Mouse (Mus musculus) kidney, embryonic 14.5 days (tissue): ENCODE data around the gene Gm5485. TPM values are rescaled to one million over a fixed set of nuclear protein-coding genes. Genes with fewer than 3 reads are reported as not detected.

Experiments used
- ATAC-seq: fragments of 200-750 bp; cut with Nextera tagmentation; 2 replicates; pipeline ENCODE4 v1.8.0; 2017; ENCODE audit warnings: moderate number of reproducible peaks, mild to moderate bottlenecking, moderate TSS enrichment, moderate library complexity; ENCODE audit not compliant: low FRiP score, low TSS enrichment
- H3K27ac ChIP-seq: fragments of 300-500 bp; sonication (generic); 2 replicates; pipeline ENCODE4 v1.5.1; 2014; ENCODE audit warnings: low read depth, mild to moderate bottlenecking, low read length, moderate library complexity, mixed read lengths
- H3K27me3 ChIP-seq: fragments of 300-500 bp; sonication (generic); 2 replicates; pipeline ENCODE4 v1.6.1; 2014; ENCODE audit warnings: mild to moderate bottlenecking, low read length; ENCODE audit not compliant: control insufficient read depth, insufficient read depth
- H3K36me3 ChIP-seq: fragments of 300-500 bp; sonication (generic); 2 replicates; pipeline ENCODE4 v1.6.1; 2014; ENCODE audit warnings: low read length, mixed read lengths; ENCODE audit not compliant: control insufficient read depth, insufficient read depth
- H3K4me1 ChIP-seq: fragments of 300-500 bp; sonication (generic); 2 replicates; pipeline ENCODE4 v1.6.1; 2014; ENCODE audit warnings: low read length, mixed read lengths; ENCODE audit not compliant: control insufficient read depth, insufficient read depth
- H3K4me2 ChIP-seq: fragments of 300-500 bp; sonication (generic); replicated peaks from 2 replicates; pipeline ENCODE4 v1.6.1; 2014; ENCODE audit warnings: low read depth, mild to moderate bottlenecking, low read length
- H3K4me3 ChIP-seq: fragments of 300-500 bp; sonication (generic); 2 replicates; pipeline ENCODE4 v1.5.1; 2014; ENCODE audit warnings: mild to moderate bottlenecking, low read length
- H3K9ac ChIP-seq: fragments of 300-500 bp; sonication (generic); 2 replicates; pipeline ENCODE4 v1.6.1; 2014; ENCODE audit warnings: low read depth, mild to moderate bottlenecking, low read length, moderate library complexity
- H3K9me3 ChIP-seq: fragments of 300-500 bp; sonication (generic); 2 replicates; pipeline ENCODE4 v1.6.1; 2016; ENCODE audit warnings: low read length; ENCODE audit not compliant: control insufficient read depth
- WGBS: fragments of 180-500 bp; shearing (Covaris S2); extraction: QIAGEN DNeasy Blood & Tissue Kit; methylation state at CpG from one replicate; pipeline ENCODE4 v1.1.7; 2014; 5-methylcytosine and 5-hydroxymethylcytosine counted together
- polyA plus RNA-seq: library from polyadenylated mRNA; unstranded; fragments of >200 nt; fragmentation: Nextera tagmentation; extraction: Ambion mirVana; gene quantifications from 2 replicates; pipeline ENCODE4 v1.2.1, GENCODE M21; 2014

The Gm5485 gene
- polyA plus RNA-seq, 1 experiment from 2014 or later, result not detected

- no peak for ATAC-seq
- 86% methylated on average over 5 of the region's 5 CpGs for WGBS
- no peaks in the 10 kb centered on the region for H3K4me1 ChIP-seq
- H3K36me3 ChIP-seq, result no peaks in the 10 kb centered on the region
- no peak overlapping the region for H3K4me2 ChIP-seq
- H3K4me3 ChIP-seq, result no peak overlapping the region
- H3K27ac ChIP-seq, result no peak overlapping the region
- no peaks in the 10 kb centered on the region; the same call in 1 of the 2 replicates for H3K9me3 ChIP-seq
- H3K9ac ChIP-seq, result no peak overlapping the region
- no peaks in the 10 kb centered on the region for H3K27me3 ChIP-seq
Observed at GRCm38 (mm10) chr16:48355716-48356115, 56.5 kb downstream of the Gm5485 start.

Other genes with a start within 250 kb of the Gm5485 start
- not detected in 2 replicates for gene Dppa4, start 128.7 kb downstream of the Gm5485 start, polyA plus RNA-seq
- not detected in 2 replicates for gene Dppa2, start 108.5 kb downstream of the Gm5485 start, polyA plus RNA-seq
- not detected in 2 replicates for gene Morc1, start 18.8 kb upstream of the Gm5485 start, polyA plus RNA-seq